Mouse (Mus musculus) CH12.LX (cell line): ENCODE results near the gene Ankrd35. TPM values are rescaled to one million over a fixed set of nuclear protein-coding genes. Genes with fewer than 3 reads are reported as not detected.
"Not testable (repeated sequence)": the region's sequence is repeated elsewhere in the genome, so short reads cannot be mapped to it uniquely, and the experiment has no call there.

Source experiments
- DNase-seq: peaks from one replicate; pipeline ENCODE4 v3.0.0-alpha.2; 2013; ENCODE audit errors: extremely low read depth
- H3K27ac ChIP-seq: 2 replicates; pipeline ENCODE4 v1.5.1; 2012; ENCODE audit warnings: low read depth, mild to moderate bottlenecking, control low read depth, moderate library complexity; ENCODE audit not compliant: insufficient read depth
- H3K27me3 ChIP-seq: replicated peaks from 2 replicates; pipeline ENCODE3; 2012; ENCODE audit warnings: inconsistent platforms
- H3K36me3 ChIP-seq, 2 experiments: replicated peaks in 1 of 2; 2 replicates each; pipeline versions ENCODE3 to v1.6.1; 2012; ENCODE audit warnings: inconsistent platforms in 1 of 2, low read length in 1 of 2, mild to moderate bottlenecking in 1 of 2, mixed read lengths in 1 of 2, moderate library complexity in 1 of 2; ENCODE audit not compliant: control insufficient read depth in 1 of 2, insufficient read depth in 1 of 2
- H3K4me1 ChIP-seq, 2 experiments: 2 replicates each; pipeline ENCODE4 v1.6.1; 2012; ENCODE audit warnings: inconsistent platforms in 1 of 2, moderate library complexity in 1 of 2; ENCODE audit not compliant: insufficient read depth in 2 of 2, control insufficient read depth in 1 of 2
- H3K4me2 ChIP-seq: 2 replicates; pipeline ENCODE4 v1.6.1; 2012; ENCODE audit warnings: low read depth, mild to moderate bottlenecking, control low read depth; ENCODE audit not compliant: poor library complexity, insufficient read depth, severe bottlenecking
- H3K4me3 ChIP-seq, 3 experiments: fragments of 150-350 bp in 1 of 3; sonication (generic) in 1 of 3; replicated peaks in 1 of 3; 2 replicates each; pipeline versions ENCODE3 to v1.5.1; 2011 to 2012; ENCODE audit warnings: low read depth in 2 of 3, low read length in 2 of 3, mild to moderate bottlenecking in 2 of 3, moderate library complexity in 2 of 3, control low read depth in 1 of 3, improper control_type of control experiment in 1 of 3, inconsistent platforms in 1 of 3, mixed read lengths in 1 of 3; ENCODE audit not compliant: poor library complexity in 1 of 3
- H3K79me2 ChIP-seq: replicated peaks from 2 replicates; pipeline ENCODE4 v1.6.1; 2012; ENCODE audit warnings: mild to moderate bottlenecking, moderate library complexity; ENCODE audit not compliant: control insufficient read depth, poor library complexity, insufficient read depth, severe bottlenecking; ENCODE audit errors: extremely low read depth
- H3K9ac ChIP-seq: 2 replicates; pipeline ENCODE4 v1.6.1; 2012; ENCODE audit warnings: low read depth, mild to moderate bottlenecking, control low read depth, moderate library complexity; ENCODE audit not compliant: insufficient read depth
- H3K9me3 ChIP-seq: replicated peaks from 2 replicates; pipeline ENCODE3; 2012; ENCODE audit warnings: low read length, inconsistent platforms, mixed read lengths
- CHD1 ChIP-seq: IDR thresholded peaks from 2 replicates; pipeline ENCODE4 v1.6.1; 2012; ENCODE audit warnings: low read depth, low read length, improper control_type of control experiment, inconsistent platforms
- CHD2 ChIP-seq: IDR thresholded peaks from 2 replicates; pipeline ENCODE4 v1.6.1; 2011; ENCODE audit warnings: low read length, improper control_type of control experiment
- E2F4 ChIP-seq: IDR thresholded peaks from 2 replicates; pipeline ENCODE4 v1.6.1; 2011; ENCODE audit warnings: low read depth, low read length, improper control_type of control experiment; ENCODE audit not compliant: insufficient replicate concordance
- ELF1 ChIP-seq: IDR thresholded peaks from 2 replicates; pipeline ENCODE4 v1.6.1; 2014; ENCODE audit warnings: low read depth, mild to moderate bottlenecking, inconsistent platforms, low read length, improper control_type of control experiment
- GABPA ChIP-seq: IDR thresholded peaks from 2 replicates; pipeline ENCODE4 v1.6.1; 2012; ENCODE audit warnings: low read depth, low read length, improper control_type of control experiment, inconsistent platforms; ENCODE audit not compliant: insufficient replicate concordance
- HCFC1 ChIP-seq: IDR thresholded peaks from 2 replicates; pipeline ENCODE4 v1.6.1; 2012; ENCODE audit warnings: low read depth, mild to moderate bottlenecking, inconsistent platforms, low read length, improper control_type of control experiment
- IRF4 ChIP-seq: IDR thresholded peaks from 2 replicates; pipeline ENCODE4 v1.6.1; 2014; ENCODE audit warnings: low read depth, mild to moderate bottlenecking, inconsistent platforms, low read length, improper control_type of control experiment
- JUN ChIP-seq: IDR thresholded peaks from 2 replicates; pipeline ENCODE4 v1.6.1; 2011; ENCODE audit warnings: low read depth, mild to moderate bottlenecking, low read length, improper control_type of control experiment, moderate library complexity; ENCODE audit not compliant: insufficient read depth
- JUND ChIP-seq: conservative IDR thresholded peaks from 2 replicates; pipeline ENCODE4 v1.6.1; 2011; ENCODE audit warnings: low read depth, low read length, improper control_type of control experiment
- KAT2A ChIP-seq: IDR thresholded peaks from 2 replicates; pipeline ENCODE4 v1.6.1; 2012; ENCODE audit warnings: low read length, improper control_type of control experiment, inconsistent platforms; ENCODE audit not compliant: insufficient replicate concordance
- MAFK ChIP-seq: IDR thresholded peaks from 2 replicates; pipeline ENCODE4 v1.6.1; 2011; ENCODE audit warnings: low read length, improper control_type of control experiment; ENCODE audit not compliant: insufficient replicate concordance
- MEF2A ChIP-seq: IDR thresholded peaks from 2 replicates; pipeline ENCODE4 v1.6.1; 2014; ENCODE audit warnings: low read depth, mild to moderate bottlenecking, inconsistent platforms, low read length, improper control_type of control experiment, borderline replicate concordance
- MYC ChIP-seq: IDR thresholded peaks from 2 replicates; pipeline ENCODE4 v1.6.1; 2011; ENCODE audit warnings: low read depth, mild to moderate bottlenecking, improper control_type of control experiment, low read length
- PAX5 ChIP-seq: IDR thresholded peaks from 2 replicates; pipeline ENCODE4 v1.6.1; 2012; ENCODE audit warnings: low read length, inconsistent platforms, mixed read lengths
- POLR2AphosphoS2 ChIP-seq: IDR thresholded peaks from 2 replicates; pipeline ENCODE4 v1.6.1; 2011; ENCODE audit warnings: low read depth, low read length, improper control_type of control experiment
- RCOR1 ChIP-seq: conservative IDR thresholded peaks from 2 replicates; pipeline ENCODE4 v1.6.1; 2012; ENCODE audit warnings: low read depth, mild to moderate bottlenecking, inconsistent platforms, low read length, improper control_type of control experiment
- SMC3 ChIP-seq: IDR thresholded peaks from 2 replicates; pipeline ENCODE4 v1.6.1; 2011; ENCODE audit warnings: low read depth, low read length, improper control_type of control experiment
- TBP ChIP-seq: conservative IDR thresholded peaks from 2 replicates; pipeline ENCODE4 v1.6.1; 2011; ENCODE audit warnings: low read depth, low read length, improper control_type of control experiment
- TCF12 ChIP-seq: IDR thresholded peaks from 2 replicates; pipeline ENCODE4 v1.6.1; 2014; ENCODE audit warnings: low read depth, mild to moderate bottlenecking, inconsistent platforms, low read length, improper control_type of control experiment
- ZMIZ1 ChIP-seq: IDR thresholded peaks from 2 replicates; pipeline ENCODE4 v1.6.1; 2012; ENCODE audit warnings: low read depth, mild to moderate bottlenecking, inconsistent platforms, low read length, improper control_type of control experiment
- dilution Hi-C: fragments of 300-500 bp; cut with MboI; formaldehyde crosslinking; loops from 2 replicates; pipeline ENCODE4 v1.14.3; 2020; ENCODE audit warnings: low sequenced_read_pairs; ENCODE audit not compliant: extremely low pct_unique_long_range_greater_than_20kb, extremely low pct_ligation_motif_present
- in situ Hi-C: fragments of 300-500 bp; cut with MboI; formaldehyde crosslinking; loops from 3 replicates; pipeline ENCODE4 v1.14.3; 2019; ENCODE audit warnings: low sequenced_read_pairs, low pct_ligation_motif_present, low pct_unique_long_range_greater_than_20kb, mixed read lengths
- polyA plus RNA-seq: library from polyadenylated mRNA; unstranded; fragments of >175 nt; gene quantifications from 2 replicates; pipeline ENCODE4 v1.2.1, GENCODE M21; 2012; ENCODE audit warnings: low read depth; ENCODE audit not compliant: insufficient read length
- total RNA-seq, 2 experiments: library from RNA; depleted of rRNA; stranded (reverse); fragments of 300-350 nt in 1 of 2; fragments of >200 nt in 1 of 2; gene quantifications; 2 replicates each; pipeline ENCODE4 v1.2.3; 2012 to 2014

Ankrd35 gene
- total and polyA plus RNA-seq, 3 experiments = 0.78 to 11.2 (median 1.9) TPM

DNA sequence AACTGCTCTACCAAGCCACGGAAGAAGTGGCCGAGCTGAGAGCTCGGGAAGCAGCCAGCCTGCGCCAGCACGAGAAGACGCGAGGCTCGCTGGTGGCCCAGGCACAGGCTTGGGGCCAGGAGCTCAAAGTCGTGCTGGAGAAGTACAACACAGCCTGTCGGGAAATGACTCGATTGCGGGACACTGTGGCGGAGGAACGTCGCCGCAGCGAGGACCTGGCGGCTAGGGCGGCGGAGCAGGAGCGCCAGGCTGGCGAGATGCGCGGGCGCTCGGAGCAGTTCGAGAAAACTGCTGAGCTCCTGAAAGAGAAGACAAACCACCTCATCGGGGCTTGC, 14.9 kb downstream of the Ankrd35 start:
- Histone ChIP-seq H3K4me2 (no peak overlapping the region), H3K27me3 (no peaks in the 10 kb centered on the region)
- in situ Hi-C loops = no loop called here
- TF ChIP-seq JUN = no peak
- TF ChIP-seq KAT2A = no peak
- no peak for TF ChIP-seq GABPA
- no peak for TF ChIP-seq E2F4
- no peak for TF ChIP-seq TCF12
- no peak for TF ChIP-seq POLR2AphosphoS2
- no peak for TF ChIP-seq ELF1
- TF ChIP-seq IRF4 = no peak
- TF ChIP-seq PAX5 = no peak
- TF ChIP-seq CHD1 = no peak
- TF ChIP-seq RCOR1 = no peak
- TF ChIP-seq, all 38 proteins: peak for 0
- Histone ChIP-seq H3K79me2 (no peaks in the 10 kb centered on the region), H3K36me3 (peaks cover 5% of the 10 kb centered on the region in 2 experiments), H3K4me1 (peaks cover 34 to 64% of the 10 kb centered on the region in 2 experiments), H3K4me3 (no peak overlapping the region), H3K9ac (no peak overlapping the region), H3K9me3 (no peaks in the 10 kb centered on the region), H3K27ac (no peak overlapping the region)
- no peak for DNase-seq
- dilution Hi-C loops = no loop called here

DNA sequence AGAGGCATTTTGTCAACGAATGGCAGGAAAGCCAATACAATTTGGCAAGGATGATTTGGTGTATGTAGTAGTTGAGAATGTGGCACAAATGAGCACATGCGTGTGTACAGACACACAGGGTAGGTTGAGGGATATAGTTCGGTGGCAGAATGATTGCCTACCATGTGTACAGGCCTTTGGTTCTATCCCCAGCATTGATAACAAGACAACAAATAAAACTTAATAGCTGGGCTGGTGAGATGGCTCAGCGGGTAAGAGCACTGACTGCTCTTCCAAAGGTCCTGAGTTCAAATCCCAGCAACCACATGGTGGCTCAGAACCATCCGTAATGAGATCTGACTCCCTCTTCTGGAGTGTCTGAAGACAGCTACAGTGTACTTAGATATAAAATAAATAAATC, 16.1 kb downstream of the Ankrd35 start:
- H3K27ac ChIP-seq, in situ Hi-C loops, H3K27me3 ChIP-seq, DNase-seq, H3K36me3 ChIP-seq, H3K9me3 ChIP-seq, H3K9ac ChIP-seq, dilution Hi-C loops, H3K4me2 ChIP-seq, H3K4me3 ChIP-seq, H3K79me2 ChIP-seq: not testable (repeated sequence)
- peak; percentile 59; the same call in 1 of the 2 replicates for TF ChIP-seq TBP
- peaks cover 24 to 51% of the 10 kb centered on the region in 2 experiments for H3K4me1 ChIP-seq

DNA sequence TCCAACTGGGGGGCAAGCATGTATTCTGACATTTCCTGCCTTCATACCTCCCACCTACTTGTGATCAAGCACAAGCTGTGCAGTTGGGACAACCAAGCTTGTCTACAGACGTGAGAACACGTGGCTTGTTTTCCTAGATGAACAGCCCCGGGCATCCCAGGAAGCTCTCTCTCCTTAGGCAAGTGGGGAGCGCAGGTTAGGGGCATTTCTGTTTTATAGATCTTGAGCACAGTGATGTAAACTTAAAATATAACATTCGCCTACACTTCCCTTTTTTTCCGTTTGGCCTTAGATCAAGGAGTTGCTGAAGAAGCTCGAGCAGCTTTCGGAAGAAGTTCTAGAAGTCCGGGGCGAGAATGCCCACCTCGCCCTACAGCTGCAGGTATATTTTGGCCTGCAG, 18.9 kb downstream of the Ankrd35 start:
- dilution Hi-C loops (no loop called here), in situ Hi-C loops (no loop called here)
- H3K79me2 ChIP-seq = no peaks in the 10 kb centered on the region
- no peak overlapping the region for H3K27ac ChIP-seq
- TF ChIP-seq MYC (no peak), JUND (no peak), MEF2A (no peak), CHD2 (no peak), SMC3 (no peak), E2F4 (no peak), TBP (no peak), HCFC1 (no peak), MAFK (no peak), JUN (no peak), CHD1 (no peak), ZMIZ1 (no peak)
- peaks cover 2 to 5% of the 10 kb centered on the region in 2 experiments for H3K36me3 ChIP-seq
- peaks cover 21 to 42% of the 10 kb centered on the region in 2 experiments for H3K4me1 ChIP-seq
- H3K9me3 ChIP-seq = no peaks in the 10 kb centered on the region
- no peaks in the 10 kb centered on the region for H3K27me3 ChIP-seq
- no peak overlapping the region for H3K4me3 ChIP-seq
- H3K4me2 ChIP-seq = no peak overlapping the region
- no peak overlapping the region for H3K9ac ChIP-seq
- no peak for DNase-seq
